Mouse (Mus musculus) hindbrain, embryonic 14.5 days (tissue): ENCODE measurements around the gene Wdr1. TPM values are rescaled to one million over a fixed set of nuclear protein-coding genes. Genes with fewer than 3 reads are reported as not detected.

Source experiments
- ATAC-seq: fragments of 200-750 bp; cut with Nextera tagmentation; 2 replicates; pipeline ENCODE4 v1.8.0; 2017; ENCODE audit warnings: moderate number of reproducible peaks, mild to moderate bottlenecking, moderate TSS enrichment, moderate library complexity; ENCODE audit not compliant: low FRiP score
- DNase-seq: peaks from one replicate; pipeline ENCODE4 v3.0.0-alpha.2; 2015; ENCODE audit warnings: low spot score
- H3K27ac ChIP-seq: fragments of 300-500 bp; sonication (generic); 2 replicates; pipeline ENCODE4 v1.5.1; 2014; ENCODE audit warnings: mild to moderate bottlenecking, moderate library complexity
- H3K27me3 ChIP-seq: fragments of 300-500 bp; sonication (generic); 2 replicates; pipeline ENCODE4 v1.6.1; 2014; ENCODE audit warnings: mild to moderate bottlenecking, low read length, mixed read lengths; ENCODE audit not compliant: control insufficient read depth, insufficient read depth
- H3K36me3 ChIP-seq: fragments of 300-500 bp; sonication (generic); replicated peaks from 2 replicates; pipeline ENCODE4 v1.6.1; 2014; ENCODE audit not compliant: control insufficient read depth, insufficient read depth
- H3K4me1 ChIP-seq: fragments of 300-500 bp; sonication (generic); replicated peaks from 2 replicates; pipeline ENCODE4 v1.6.1; 2014; ENCODE audit warnings: antibody characterized with exemption, low read length, mixed read lengths; ENCODE audit not compliant: control insufficient read depth, insufficient read depth
- H3K4me2 ChIP-seq: fragments of 300-500 bp; sonication (generic); replicated peaks from 2 replicates; pipeline ENCODE4 v1.6.1; 2014; ENCODE audit warnings: mild to moderate bottlenecking, moderate library complexity
- H3K4me3 ChIP-seq: fragments of 300-500 bp; sonication (generic); replicated peaks from 2 replicates; pipeline ENCODE4 v1.5.1; 2014; ENCODE audit warnings: mild to moderate bottlenecking, low read length
- H3K9ac ChIP-seq: fragments of 300-500 bp; sonication (generic); 2 replicates; pipeline ENCODE4 v1.6.1; 2014
- H3K9me3 ChIP-seq: fragments of 300-500 bp; sonication (generic); 2 replicates; pipeline ENCODE4 v1.6.1; 2016; ENCODE audit warnings: low read length; ENCODE audit not compliant: control insufficient read depth
- whole genome bisulfite sequencing: fragments of 180-500 bp; shearing (Covaris S2); extraction: QIAGEN DNeasy Blood & Tissue Kit; methylation state at CpG from one replicate; pipeline ENCODE4 v1.1.7; 2014; 5-methylcytosine and 5-hydroxymethylcytosine counted together
- polyA plus RNA-seq: library from polyadenylated mRNA; unstranded; fragments of >200 nt; fragmentation: Nextera tagmentation; extraction: Ambion mirVana; gene quantifications from 2 replicates; pipeline ENCODE4 v1.2.1, GENCODE M21; 2014

The Wdr1 gene
- polyA plus RNA-seq, 1 experiment from 2014 or later = 183 TPM

DNA sequence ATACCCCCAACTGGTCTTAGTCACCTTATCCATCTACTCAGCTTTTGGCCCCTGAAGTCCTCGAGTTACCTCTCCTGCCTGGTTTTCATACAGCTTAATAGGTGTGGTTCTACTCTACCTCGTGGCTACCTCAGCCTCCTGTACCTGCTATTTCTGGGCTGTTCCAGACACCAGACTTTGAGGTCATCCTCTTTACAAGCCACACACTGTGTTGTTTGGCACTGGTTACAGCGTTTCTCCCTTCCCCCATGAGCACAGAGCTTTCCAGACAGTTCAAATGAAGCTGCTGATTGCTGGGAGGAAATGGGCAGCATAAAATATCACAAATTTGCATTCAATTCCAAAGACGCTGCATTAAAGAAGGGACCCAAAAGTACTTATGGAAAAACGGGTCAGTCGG lies 1.8 kb upstream of the Wdr1 start:
- Histone ChIP-seq H3K9ac (no peak overlapping the region), H3K27me3 (no peaks in the 10 kb centered on the region), H3K4me1 (peaks cover 17% of the 10 kb centered on the region), H3K4me3 (no peak overlapping the region), H3K9me3 (no peaks in the 10 kb centered on the region), H3K27ac (no peak overlapping the region), H3K36me3 (no peaks in the 10 kb centered on the region), H3K4me2 (no peak overlapping the region)
- 83% methylated on average over 6 of the region's 6 CpGs for WGBS
- DNase-seq = no peak
- no peak for ATAC-seq

DNA sequence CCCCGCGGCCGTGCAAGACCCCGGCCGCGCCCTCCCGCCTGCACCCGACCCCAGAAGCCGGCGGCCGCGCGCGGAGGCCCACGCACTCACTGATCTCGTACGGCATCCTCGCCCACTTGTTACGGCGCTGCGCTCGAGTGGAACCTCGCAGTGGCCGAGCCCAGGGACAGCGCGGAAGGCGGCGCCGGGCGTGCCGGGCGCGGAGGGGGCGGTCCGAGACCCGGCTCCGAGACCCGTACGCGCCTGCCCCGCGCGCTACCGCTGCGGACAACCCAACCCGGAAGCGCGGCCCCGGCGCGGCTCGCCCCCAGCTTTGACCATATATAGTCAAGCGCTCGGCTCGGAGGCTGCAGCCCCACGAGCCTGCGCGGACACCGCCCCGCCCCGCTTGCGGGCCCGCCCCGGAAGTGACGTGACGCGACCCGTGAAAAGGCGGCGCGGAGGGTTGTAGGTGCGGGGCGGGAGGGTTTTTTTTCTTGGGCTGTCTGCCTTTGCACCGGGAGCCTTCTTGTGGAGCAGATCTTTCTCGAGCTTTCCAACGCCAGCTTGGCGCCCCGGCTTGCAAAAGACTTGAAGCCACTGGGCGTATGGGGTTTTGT lies 1.5 kb downstream of the Wdr1 start:
- H3K9ac ChIP-seq = peak overlapping the region; percentile 93
- H3K27ac ChIP-seq = peak overlapping the region; percentile 89
- peak; percentile 97 for DNase-seq
- H3K9me3 ChIP-seq = no peaks in the 10 kb centered on the region
- H3K4me1 ChIP-seq = peaks cover 30% of the 10 kb centered on the region
- no peaks in the 10 kb centered on the region for H3K27me3 ChIP-seq
- WGBS = under 1% methylated on average over 70 of the region's 79 CpGs
- H3K36me3 ChIP-seq = peaks cover 30% of the 10 kb centered on the region
- H3K4me2 ChIP-seq = peak overlapping the region; percentile 76
- peak; percentile 98 for ATAC-seq
- H3K4me3 ChIP-seq = peak overlapping the region; percentile 96

DNA sequence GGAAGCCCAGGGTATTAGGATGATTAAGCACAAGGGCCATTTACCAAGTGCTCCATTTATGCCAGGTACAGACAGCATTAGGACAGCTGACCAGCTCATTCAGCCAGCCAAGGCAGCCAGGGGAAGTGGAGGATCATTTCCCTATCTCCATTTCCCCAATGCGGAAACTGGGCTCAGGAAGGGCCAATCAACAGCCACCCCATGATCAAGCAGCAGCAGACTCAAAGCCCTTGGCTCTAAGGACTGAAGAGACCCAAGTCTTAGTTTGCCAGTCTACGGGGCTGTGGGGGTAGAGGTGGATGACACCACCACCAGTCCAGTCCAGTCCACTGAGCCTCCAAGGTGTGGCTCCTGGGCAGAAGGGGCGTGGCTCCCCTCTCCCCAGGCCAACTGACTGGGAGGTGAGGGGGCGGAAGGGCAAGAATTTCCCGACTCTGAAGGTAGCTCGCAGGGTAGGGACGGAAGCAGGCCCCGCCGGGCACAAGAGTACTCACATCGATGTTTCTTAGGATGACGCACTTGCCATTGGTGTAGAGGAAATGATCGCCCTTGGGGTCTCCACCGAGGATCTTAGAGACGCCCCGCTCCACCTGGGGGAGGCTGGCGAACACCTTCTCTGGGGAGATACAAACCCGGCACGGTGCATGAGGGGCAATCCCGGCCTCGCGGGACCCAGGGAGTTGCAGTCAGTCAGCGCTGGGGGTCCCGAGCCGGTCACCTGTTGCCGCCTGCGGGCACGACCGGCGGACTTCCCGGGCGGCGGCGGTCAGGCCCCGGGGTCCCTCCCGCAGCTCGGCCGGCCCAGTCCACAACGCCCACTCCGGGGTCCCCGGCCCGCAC lies 2.2 kb downstream of the Wdr1 start:
- H3K4me2 ChIP-seq = peak overlapping the region; percentile 76
- H3K9me3 ChIP-seq = no peaks in the 10 kb centered on the region
- peak overlapping the region; percentile 89 for H3K27ac ChIP-seq
- peak; percentile 28 for ATAC-seq
- 1% methylated on average over 39 of the region's 41 CpGs for WGBS
- no peak for DNase-seq
- H3K4me3 ChIP-seq = peak overlapping the region; percentile 96
- H3K27me3 ChIP-seq = no peaks in the 10 kb centered on the region
- peaks cover 30% of the 10 kb centered on the region for H3K4me1 ChIP-seq
- peak overlapping the region; percentile 93 for H3K9ac ChIP-seq
- peaks cover 38% of the 10 kb centered on the region for H3K36me3 ChIP-seq

DNA sequence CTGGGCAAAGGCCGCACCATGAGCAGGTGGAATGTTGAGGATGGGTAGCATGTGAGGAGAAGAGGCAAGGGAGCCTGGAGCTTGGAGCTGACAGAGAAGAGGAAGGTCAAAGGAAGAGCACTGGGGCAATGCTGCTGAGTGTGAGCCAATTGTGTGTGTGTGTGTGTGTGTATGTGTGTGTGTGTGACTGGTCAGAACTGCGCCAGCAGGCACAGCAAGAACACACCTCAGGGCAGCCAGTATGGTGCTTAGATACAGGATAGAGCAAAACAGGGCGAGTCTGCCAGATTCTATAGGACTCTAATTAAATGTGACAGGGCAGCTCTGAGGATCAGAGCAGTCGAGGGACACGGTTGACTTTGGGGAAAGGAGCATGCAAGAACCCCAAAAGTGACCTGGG lies 4.2 kb downstream of the Wdr1 start:
- Histone ChIP-seq H3K36me3 (peaks cover 55% of the 10 kb centered on the region), H3K9ac (no peak overlapping the region)

DNA sequence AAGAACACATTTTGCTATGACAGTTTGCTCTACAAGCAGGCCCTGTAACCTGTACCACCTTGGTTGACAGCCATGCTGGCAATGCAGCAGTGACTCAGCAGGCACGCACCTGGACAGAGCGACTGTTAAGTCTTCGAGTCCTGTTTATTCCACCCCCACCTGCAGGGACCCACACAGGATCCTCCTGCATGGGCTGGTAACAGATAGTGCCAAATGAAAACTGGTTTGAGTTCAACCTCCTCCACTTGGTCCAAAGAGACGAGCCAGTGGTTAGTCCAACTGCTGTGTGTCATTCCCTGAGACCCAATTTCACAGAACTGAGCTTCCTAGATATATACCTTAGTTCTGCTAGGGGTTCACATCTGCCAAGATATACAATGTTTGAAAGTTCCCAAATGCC lies 5.2 kb downstream of the Wdr1 start:
- no peak overlapping the region for H3K4me2 ChIP-seq
- DNase-seq = no peak
- H3K36me3 ChIP-seq = peaks cover 57% of the 10 kb centered on the region
- H3K27ac ChIP-seq = no peak overlapping the region
- H3K9me3 ChIP-seq = no peaks in the 10 kb centered on the region
- no peak overlapping the region for H3K4me3 ChIP-seq
- no peaks in the 10 kb centered on the region for H3K27me3 ChIP-seq
- ATAC-seq = no peak
- WGBS = 97% methylated on average over 4 of the region's 4 CpGs
- peaks cover 30% of the 10 kb centered on the region for H3K4me1 ChIP-seq
- no peak overlapping the region for H3K9ac ChIP-seq

More for the DNA sequence above, 4.2 kb downstream of the Wdr1 start:
- ATAC-seq = no peak
- no peak for DNase-seq
- Histone ChIP-seq H3K4me1 (peaks cover 30% of the 10 kb centered on the region), H3K4me2 (no peak overlapping the region), H3K27ac (no peak overlapping the region), H3K4me3 (no peak overlapping the region), H3K27me3 (no peaks in the 10 kb centered on the region), H3K9me3 (no peaks in the 10 kb centered on the region)
- 88% methylated on average over 5 of the region's 5 CpGs for WGBS

DNA sequence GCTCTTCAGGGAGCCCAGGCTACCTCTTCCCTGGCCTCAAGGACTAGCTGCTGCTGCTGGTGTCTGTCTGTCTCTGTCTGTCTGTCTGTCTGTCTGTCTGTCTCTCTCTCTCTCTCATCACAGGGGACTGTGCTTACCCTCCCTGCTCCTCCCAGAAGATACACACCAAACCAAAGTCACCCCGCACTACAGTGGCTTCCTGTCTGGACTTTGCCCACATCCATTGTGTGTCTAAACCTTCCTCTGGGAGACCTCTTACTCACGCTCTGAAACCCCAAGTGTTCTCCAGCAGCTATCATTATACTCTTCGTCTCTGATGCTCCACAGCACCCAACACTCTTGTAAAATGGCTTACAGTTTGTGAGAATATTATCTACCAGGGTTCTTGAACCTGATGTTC lies 6.6 kb downstream of the Wdr1 start:
- Histone ChIP-seq H3K4me2 (no peak overlapping the region), H3K4me1 (peaks cover 23% of the 10 kb centered on the region; the same call in 1 of the 2 replicates), H3K27me3 (no peaks in the 10 kb centered on the region), H3K36me3 (peaks cover 66% of the 10 kb centered on the region), H3K9ac (no peak overlapping the region), H3K27ac (no peak overlapping the region), H3K4me3 (no peak overlapping the region), H3K9me3 (no peaks in the 10 kb centered on the region)
- 90% methylated on average over 3 of the region's 3 CpGs for WGBS
- ATAC-seq (no peak), DNase-seq (no peak)

DNA sequence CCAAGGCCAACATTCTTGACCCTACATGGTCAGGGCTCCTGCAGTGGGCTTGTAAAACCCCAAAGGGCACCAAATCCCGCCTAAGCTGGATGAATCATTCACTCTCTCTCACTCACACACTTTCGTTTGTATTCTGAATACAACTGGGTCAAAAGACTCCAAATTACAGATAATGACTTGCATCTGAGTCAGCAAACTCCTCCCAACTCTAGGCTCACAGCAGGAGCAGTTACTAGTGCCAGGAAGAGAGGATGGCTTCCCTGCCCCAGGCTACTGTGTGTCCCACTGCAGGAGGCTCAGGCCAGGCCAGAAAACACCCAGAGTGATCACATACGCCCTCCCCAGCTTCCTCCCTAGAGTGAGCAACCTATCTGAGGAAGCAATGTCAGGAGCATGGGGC lies 9.1 kb downstream of the Wdr1 start:
- H3K9ac ChIP-seq = no peak overlapping the region
- 0 out of 2 replicates have a peak, but pooled peaks cover 4% of the 10 kb centered on the region for H3K4me1 ChIP-seq
- H3K4me2 ChIP-seq = no peak overlapping the region
- no peak overlapping the region for H3K4me3 ChIP-seq
- H3K27me3 ChIP-seq = no peaks in the 10 kb centered on the region
- no peaks in the 10 kb centered on the region for H3K9me3 ChIP-seq
- DNase-seq (no peak), ATAC-seq (no peak)
- peaks cover 83% of the 10 kb centered on the region for H3K36me3 ChIP-seq
- 57% methylated on average over 3 of the region's 3 CpGs for WGBS
- no peak overlapping the region for H3K27ac ChIP-seq

DNA sequence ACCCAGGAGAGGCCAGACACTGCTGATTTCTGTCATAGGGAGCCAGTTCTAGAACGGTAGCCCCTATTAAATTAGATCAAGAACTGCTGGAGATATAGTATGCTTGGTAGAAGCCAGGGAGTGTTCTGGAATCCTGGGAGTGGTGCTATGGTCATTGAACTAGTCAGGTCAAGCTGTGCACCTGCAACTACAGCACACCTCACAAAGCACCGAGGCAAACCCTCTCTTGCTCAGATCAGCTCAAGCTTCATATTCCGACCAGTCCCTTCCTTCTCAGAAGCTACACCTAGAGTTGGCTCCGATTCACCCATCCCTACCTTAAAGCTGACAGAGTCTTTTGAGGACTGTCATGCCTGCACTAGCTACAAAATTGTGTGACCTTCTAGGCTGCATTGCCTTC lies 9.5 kb downstream of the Wdr1 start:
- 94% methylated on average over 4 of the region's 4 CpGs for WGBS
- Histone ChIP-seq H3K9me3 (no peaks in the 10 kb centered on the region), H3K4me2 (no peak overlapping the region), H3K4me3 (no peak overlapping the region), H3K27ac (no peak overlapping the region), H3K36me3 (peaks cover 83% of the 10 kb centered on the region), H3K9ac (no peak overlapping the region), H3K4me1 (no peaks in the 10 kb centered on the region), H3K27me3 (no peaks in the 10 kb centered on the region)
- no peak for ATAC-seq
- DNase-seq = no peak

DNA sequence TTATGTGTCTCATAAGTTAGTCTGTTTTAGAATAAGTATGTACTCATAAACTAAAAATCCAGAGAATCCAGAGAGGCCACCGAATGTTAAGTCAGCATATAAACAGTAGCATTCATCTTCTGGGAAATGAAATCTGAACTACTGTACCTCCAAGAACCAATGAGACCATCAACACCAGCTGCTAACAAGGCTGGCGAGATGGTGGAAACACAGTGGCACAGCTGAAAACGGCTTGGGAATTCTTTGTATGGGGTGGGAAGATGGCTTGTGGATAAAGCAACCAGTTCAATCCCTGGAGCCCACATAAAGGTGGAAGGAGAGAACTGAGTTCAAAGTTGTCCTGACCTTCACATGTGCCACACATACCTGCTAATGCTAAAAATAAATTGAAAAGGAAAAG lies 10.4 kb downstream of the Wdr1 start:
- ATAC-seq (no peak), DNase-seq (no peak)
- H3K27me3 ChIP-seq = no peaks in the 10 kb centered on the region
- no peak overlapping the region for H3K27ac ChIP-seq
- H3K36me3 ChIP-seq = peaks cover 83% of the 10 kb centered on the region
- no peaks in the 10 kb centered on the region for H3K9me3 ChIP-seq
- H3K4me3 ChIP-seq = no peak overlapping the region
- H3K9ac ChIP-seq = no peak overlapping the region
- no peak overlapping the region for H3K4me2 ChIP-seq
- WGBS = 86% methylated on average over 3 of the region's 3 CpGs
- no peaks in the 10 kb centered on the region for H3K4me1 ChIP-seq
